Mouse (Mus musculus): Measurements from ENCODE around the gene Tpsab1.

Tpsab1 gene

GRCm38 (mm10) chr17:25345462-25345861 lies at the start of gene Tpsab1:
TSS of gene Tpsab1 (minus strand) at chr17:25345562.
- DNase-seq: no peak

GRCm38 (mm10) chr17:25394526-25394925 lies 49.2 kb upstream of the Tpsab1 start:
- DNase-seq: no peak

- no peak for DNase-seq
Measured at GRCm38 (mm10) chr17:25374011-25374410, 28.6 kb upstream of the Tpsab1 start.

- DNase-seq: no peak
Measured at GRCm38 (mm10) chr17:25372491-25372890, 27.1 kb upstream of the Tpsab1 start.

GRCm38 (mm10) chr17:25368973-25369372 lies 23.6 kb upstream of the Tpsab1 start, which contains the start of gene Tpsg1:
TSS of gene Tpsg1 (plus strand) at chr17:25369273.
- no peak for DNase-seq

- no peak for DNase-seq
Measured at GRCm38 (mm10) chr17:25366005-25366404, 20.6 kb upstream of the Tpsab1 start, which contains the start of gene Tpsb2. TSS of gene Tpsb2 (plus strand) at chr17:25366305.

GRCm38 (mm10) chr17:25363726-25364125 lies 18.4 kb upstream of the Tpsab1 start:
- peak; percentile 47 for DNase-seq

GRCm38 (mm10) chr17:25361291-25361690 lies 15.9 kb upstream of the Tpsab1 start:
- DNase-seq: no peak

- DNase-seq: peak; percentile 16
Measured at GRCm38 (mm10) chr17:25341490-25341889, 3.9 kb downstream of the Tpsab1 start.

- no peak for DNase-seq
Measured at GRCm38 (mm10) chr17:25340003-25340402, 5.4 kb downstream of the Tpsab1 start.

- DNase-seq: peak; percentile 15
Measured at GRCm38 (mm10) chr17:25338218-25338617, 7.1 kb downstream of the Tpsab1 start.

- DNase-seq: peak; percentile 44
Measured at GRCm38 (mm10) chr17:25333943-25334342, 11.4 kb downstream of the Tpsab1 start.

GRCm38 (mm10) chr17:25332321-25332720 lies 13.0 kb downstream of the Tpsab1 start:
- no peak for DNase-seq

- no peak for DNase-seq
Measured at GRCm38 (mm10) chr17:25322930-25323329, 22.4 kb downstream of the Tpsab1 start.

- DNase-seq: peak; percentile 38
Measured at GRCm38 (mm10) chr17:25320819-25321218, 24.5 kb downstream of the Tpsab1 start.

GRCm38 (mm10) chr17:25318354-25318753 lies 27.0 kb downstream of the Tpsab1 start, which contains the start of gene Prss29:
TSS of gene Prss29 (plus strand) at chr17:25318654.
- no peak for DNase-seq

GRCm38 (mm10) chr17:25308346-25308745 lies 37.0 kb downstream of the Tpsab1 start, which contains the start of gene Prss28:
TSS of gene Prss28 (plus strand) at chr17:25308646.
- no peak for DNase-seq

GRCm38 (mm10) chr17:25298094-25298493 lies 47.3 kb downstream of the Tpsab1 start, which contains the start of gene Prss34:
TSS of gene Prss34 (plus strand) at chr17:25298394.
- no peak for DNase-seq

GRCm38 (mm10) chr17:25294111-25294510 lies 51.3 kb downstream of the Tpsab1 start:
- no peak for DNase-seq

- no peak for DNase-seq
Measured at GRCm38 (mm10) chr17:25293495-25293894, 51.9 kb downstream of the Tpsab1 start.

Measured in kidney, adult 9 months (tissue).